Mouse (Mus musculus) cerebellum, adult 11-12 months (tissue): ENCODE data around the gene Cnot2.

Source experiments
- DNase-seq: peaks from one replicate; pipeline ENCODE4 v3.0.0; 2022

Cnot2 gene

GRCm38 (mm10) chr10:116562210-116562609 is 19.1 kb downstream of the Cnot2 start:
- no peak for DNase-seq

- DNase-seq, result no peak
Observed at GRCm38 (mm10) chr10:116559171-116559570, 22.1 kb downstream of the Cnot2 start.

- no peak for DNase-seq
Observed at GRCm38 (mm10) chr10:116557166-116557565, 24.1 kb downstream of the Cnot2 start.

- no peak for DNase-seq
Observed at GRCm38 (mm10) chr10:116554434-116554833, 26.9 kb downstream of the Cnot2 start.

GRCm38 (mm10) chr10:116547958-116548357 is 33.4 kb downstream of the Cnot2 start:
- no peak for DNase-seq

- no peak for DNase-seq
Observed at GRCm38 (mm10) chr10:116546177-116546576, 35.1 kb downstream of the Cnot2 start.

GRCm38 (mm10) chr10:116543061-116543460 is 38.2 kb downstream of the Cnot2 start:
- no peak for DNase-seq

- DNase-seq, result no peak
Observed at GRCm38 (mm10) chr10:116540750-116541149, 40.6 kb downstream of the Cnot2 start.

GRCm38 (mm10) chr10:116537495-116537894 is 43.8 kb downstream of the Cnot2 start:
- no peak for DNase-seq

- no peak for DNase-seq
Observed at GRCm38 (mm10) chr10:116534278-116534677, 47.0 kb downstream of the Cnot2 start.

- no peak for DNase-seq
Observed at GRCm38 (mm10) chr10:116532561-116532960, 48.8 kb downstream of the Cnot2 start.

- DNase-seq, result no peak
Observed at GRCm38 (mm10) chr10:116531063-116531462, 50.2 kb downstream of the Cnot2 start.

GRCm38 (mm10) chr10:116519588-116519987 is 61.7 kb downstream of the Cnot2 start:
- DNase-seq, result no peak

GRCm38 (mm10) chr10:116515590-116515989 is 65.7 kb downstream of the Cnot2 start:
- DNase-seq, result no peak

- DNase-seq, result no peak
Observed at GRCm38 (mm10) chr10:116515158-116515557, 66.2 kb downstream of the Cnot2 start.

- DNase-seq, result no peak
Observed at GRCm38 (mm10) chr10:116513254-116513635, 68.1 kb downstream of the Cnot2 start.

GRCm38 (mm10) chr10:116512521-116513253 is 68.6 kb downstream of the Cnot2 start:
- no peak for DNase-seq

GRCm38 (mm10) chr10:116505303-116506014 is 75.9 kb downstream of the Cnot2 start:
- no peak for DNase-seq

GRCm38 (mm10) chr10:116492768-116493167 is 88.5 kb downstream of the Cnot2 start:
- DNase-seq, result no peak

GRCm38 (mm10) chr10:116486895-116487747 is 94.2 kb downstream of the Cnot2 start:
- DNase-seq, result no peak

- DNase-seq, result no peak
Observed at GRCm38 (mm10) chr10:116481917-116482316, 99.4 kb downstream of the Cnot2 start.

GRCm38 (mm10) chr10:116480988-116481387 is 100.3 kb downstream of the Cnot2 start:
- no peak for DNase-seq

GRCm38 (mm10) chr10:116476559-116476958 is 104.8 kb downstream of the Cnot2 start:
- DNase-seq, result no peak
